Mouse (Mus musculus) E14TG2a.4 (cell line): ENCODE measurements at regions not wholly inside any gene's neighbourhood (a gene's known extent, or its start where the extent isn't known, plus 50 kb on each side); places are given as distances from the start of the nearest gene placed in this dataset.

Source experiments
- CTCF ChIP-seq: conservative IDR thresholded peaks from 2 replicates; pipeline ENCODE4 v1.5.1; 2014; ENCODE audit warnings: low read length
- NANOG ChIP-seq: IDR thresholded peaks from 2 replicates; pipeline ENCODE4 v1.6.1; 2014; ENCODE audit warnings: borderline replicate concordance, low read length, mixed read lengths

DNA sequence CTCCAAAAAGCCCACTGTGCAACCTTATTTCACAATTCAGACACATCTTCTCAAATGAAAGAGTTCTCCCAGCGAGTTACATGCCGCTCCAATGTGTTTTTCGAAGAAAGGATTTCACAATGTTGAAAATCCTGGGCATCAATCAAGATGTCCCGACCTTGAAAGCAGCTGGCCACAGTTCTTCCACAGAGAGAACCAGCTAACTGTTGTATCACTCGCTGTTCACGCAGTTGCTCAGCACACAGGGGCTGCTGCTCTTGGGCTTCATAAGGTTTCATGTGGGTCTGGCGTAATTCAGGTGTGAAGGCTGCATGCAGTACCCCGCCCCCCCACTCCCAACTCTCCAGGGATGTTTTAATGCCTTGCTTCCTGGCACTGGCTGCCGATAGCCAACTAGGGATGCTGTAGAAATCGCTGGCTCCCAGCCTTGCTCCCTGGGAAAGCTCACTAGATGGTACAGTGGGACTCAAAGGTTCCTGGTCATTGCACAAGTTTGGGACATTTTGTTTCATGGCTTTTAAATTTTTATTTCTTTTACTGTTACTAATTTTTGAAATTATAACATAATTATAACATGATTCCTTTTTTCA, 65.5 kb upstream of the Sash1 start:
- TF ChIP-seq CTCF (no peak), NANOG (no peak)
